Mouse (Mus musculus): ENCODE data around the gene Prkch. TPM values are rescaled to one million over a fixed set of nuclear protein-coding genes. Genes with fewer than 3 reads are reported as not detected.

The Prkch gene
- total and polyA plus RNA-seq, 3 experiments, result 0.33 TPM; not detected in 2

DNA sequence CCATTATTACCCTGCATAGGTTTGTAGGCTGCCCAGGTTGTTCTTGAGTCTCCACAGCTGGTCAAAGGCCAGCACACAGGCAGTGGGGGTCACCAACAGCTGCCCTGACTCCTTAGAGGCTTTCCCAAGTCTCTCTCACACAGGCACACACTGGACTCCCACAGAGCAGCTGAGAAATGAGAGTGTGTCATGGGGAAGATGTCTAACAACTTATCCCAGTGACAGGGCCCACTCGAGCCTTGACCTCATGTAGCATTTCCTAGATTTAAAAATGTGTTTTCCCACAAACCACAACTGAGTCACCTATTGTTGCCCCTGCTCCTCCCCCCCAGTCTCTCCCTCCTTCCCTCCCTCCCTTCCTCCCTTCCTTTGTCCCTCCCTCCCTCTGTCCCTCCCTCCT lies 234.2 kb downstream of the Prkch start:
- Histone ChIP-seq H3K9me3 (replicated peaks) (no peaks in the 10 kb centered on the region), H3K27me3 (ENCODE audit: insufficient read depth, low read length) (no peaks in the 10 kb centered on the region; the same call in 1 of the 2 replicates), H3K4me3 (ENCODE audit: low read depth, low read length) (no peak overlapping the region), H3K4me1 (ENCODE audit: insufficient read depth, low read depth, low read length) (no peaks in the 10 kb centered on the region), H3K36me3 (replicated peaks) (no peaks in the 10 kb centered on the region)
- ATAC-seq (ENCODE audit: extremely low read depth, insufficient number of reproducible peaks, low FRiP score, poor library complexity, severe bottlenecking), result no peak
- no peak for DNase-seq (ENCODE audit: low spot score)
- TF ChIP-seq CTCF (IDR thresholded peaks at IDR 0.05; ENCODE audit: low read depth, low read length) (no peak), GATA2 (IDR thresholded peaks at IDR 0.05; ENCODE audit: borderline replicate concordance, low read depth, low read length) (no peak), POLR2AphosphoS5 (IDR thresholded peaks at IDR 0.05; ENCODE audit: insufficient replicate concordance, low read depth, low read length) (no peak), TAL1 (conservative IDR thresholded peaks at IDR 0.05; ENCODE audit: low read depth, low read length) (no peak), GATA1 (IDR thresholded peaks at IDR 0.05; ENCODE audit: borderline replicate concordance, low read length) (no peak)

DNA sequence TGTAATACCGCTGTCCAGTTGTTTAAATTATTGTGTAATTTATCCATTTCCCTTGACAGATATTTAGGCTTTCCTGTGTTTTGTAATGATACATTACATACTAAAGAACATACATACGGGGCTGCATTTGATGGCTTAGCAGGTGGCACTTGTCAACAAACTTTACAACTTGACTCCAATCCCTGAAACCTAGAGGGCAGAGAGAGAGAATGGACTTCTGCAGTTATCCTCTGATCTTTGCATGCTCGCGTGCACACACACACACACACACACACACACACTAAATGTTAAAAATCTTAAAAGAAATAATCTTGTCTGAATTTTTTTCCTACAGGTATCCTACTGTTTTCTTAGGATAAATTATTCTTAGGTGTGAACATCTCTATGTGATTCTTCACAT lies 236.6 kb downstream of the Prkch start:
- no peak for ATAC-seq (ENCODE audit: extremely low read depth, insufficient number of reproducible peaks, low FRiP score, poor library complexity, severe bottlenecking)
- no peaks in the 10 kb centered on the region for H3K4me1 ChIP-seq (ENCODE audit: insufficient read depth, low read depth, low read length)
- no peaks in the 10 kb centered on the region for H3K27me3 ChIP-seq (ENCODE audit: insufficient read depth, low read length)
- H3K4me3 ChIP-seq (ENCODE audit: low read depth, low read length), result no peak overlapping the region
- no peak for DNase-seq (ENCODE audit: low spot score)
- no peaks in the 10 kb centered on the region for H3K9me3 ChIP-seq (replicated peaks)
- no peaks in the 10 kb centered on the region for H3K36me3 ChIP-seq (replicated peaks)
- TF ChIP-seq TAL1 (conservative IDR thresholded peaks at IDR 0.05; ENCODE audit: low read depth, low read length) (no peak), GATA2 (IDR thresholded peaks at IDR 0.05; ENCODE audit: borderline replicate concordance, low read depth, low read length) (no peak), POLR2AphosphoS5 (IDR thresholded peaks at IDR 0.05; ENCODE audit: insufficient replicate concordance, low read depth, low read length) (no peak), CTCF (IDR thresholded peaks at IDR 0.05; ENCODE audit: low read depth, low read length) (no peak), GATA1 (IDR thresholded peaks at IDR 0.05; ENCODE audit: borderline replicate concordance, low read length) (no peak)

DNA sequence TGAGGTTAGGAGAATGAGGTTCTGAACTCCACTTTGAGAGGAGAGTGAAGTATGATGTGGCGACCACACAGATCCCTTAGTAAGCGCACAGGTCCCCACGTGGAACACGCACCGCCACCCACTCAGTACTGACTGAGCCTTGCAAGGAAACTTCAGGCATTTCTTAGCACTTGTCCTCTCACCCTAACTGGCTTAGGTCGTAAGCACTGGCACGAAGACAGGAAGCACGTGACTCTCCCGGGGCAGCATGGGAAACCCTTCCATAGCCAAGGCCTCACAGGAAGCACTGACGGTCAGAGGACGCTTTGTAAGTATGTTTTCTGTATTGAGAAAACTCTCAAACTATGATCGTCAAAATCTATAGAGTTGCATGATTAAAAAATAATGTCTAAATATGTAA lies 237.7 kb downstream of the Prkch start:
- H3K36me3 ChIP-seq (replicated peaks), result no peaks in the 10 kb centered on the region
- no peaks in the 10 kb centered on the region for H3K4me1 ChIP-seq (ENCODE audit: insufficient read depth, low read depth, low read length)
- DNase-seq (ENCODE audit: low spot score), result no peak
- ATAC-seq (ENCODE audit: extremely low read depth, insufficient number of reproducible peaks, low FRiP score, poor library complexity, severe bottlenecking), result no peak
- no peak overlapping the region for H3K4me3 ChIP-seq (ENCODE audit: low read depth, low read length)
- no peaks in the 10 kb centered on the region for H3K27me3 ChIP-seq (ENCODE audit: insufficient read depth, low read length)
- H3K9me3 ChIP-seq (replicated peaks), result no peaks in the 10 kb centered on the region
- no peak for TF ChIP-seq POLR2AphosphoS5 (IDR thresholded peaks at IDR 0.05; ENCODE audit: insufficient replicate concordance, low read depth, low read length)
- TF ChIP-seq GATA1 (IDR thresholded peaks at IDR 0.05; ENCODE audit: borderline replicate concordance, low read length), result no peak
- no peak for TF ChIP-seq TAL1 (conservative IDR thresholded peaks at IDR 0.05; ENCODE audit: low read depth, low read length)
- no peak for TF ChIP-seq CTCF (IDR thresholded peaks at IDR 0.05; ENCODE audit: low read depth, low read length)
- TF ChIP-seq GATA2 (IDR thresholded peaks at IDR 0.05; ENCODE audit: borderline replicate concordance, low read depth, low read length), result no peak

DNA sequence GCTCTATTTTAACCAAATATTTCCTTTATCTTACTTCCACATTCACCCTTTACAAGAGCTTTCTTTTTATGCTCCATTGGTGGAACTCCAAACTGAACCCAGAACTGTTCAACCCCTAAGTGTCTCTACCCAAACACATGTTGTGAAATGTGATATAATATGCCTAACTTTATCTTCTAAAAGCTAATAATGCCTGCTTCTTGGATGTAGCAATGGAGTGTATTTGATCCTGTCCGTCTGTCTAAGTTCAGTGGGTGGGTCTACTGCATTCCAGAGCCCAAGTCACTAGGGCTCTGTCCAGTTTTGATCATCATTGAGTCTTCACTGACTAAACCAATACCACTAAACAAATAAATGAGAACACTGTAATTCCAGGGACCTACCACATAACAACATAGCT lies 240.2 kb downstream of the Prkch start:
- Histone ChIP-seq H3K4me3 (ENCODE audit: low read depth, low read length) (no peak overlapping the region), H3K4me1 (ENCODE audit: insufficient read depth, low read depth, low read length) (no peaks in the 10 kb centered on the region), H3K27me3 (ENCODE audit: insufficient read depth, low read length) (no peaks in the 10 kb centered on the region), H3K9me3 (replicated peaks) (no peaks in the 10 kb centered on the region), H3K36me3 (replicated peaks) (no peaks in the 10 kb centered on the region)
- TF ChIP-seq POLR2AphosphoS5 (IDR thresholded peaks at IDR 0.05; ENCODE audit: insufficient replicate concordance, low read depth, low read length), result no peak
- no peak for TF ChIP-seq TAL1 (conservative IDR thresholded peaks at IDR 0.05; ENCODE audit: low read depth, low read length)
- no peak for TF ChIP-seq GATA2 (IDR thresholded peaks at IDR 0.05; ENCODE audit: borderline replicate concordance, low read depth, low read length)
- TF ChIP-seq GATA1 (IDR thresholded peaks at IDR 0.05; ENCODE audit: borderline replicate concordance, low read length), result no peak
- no peak for TF ChIP-seq CTCF (IDR thresholded peaks at IDR 0.05; ENCODE audit: low read depth, low read length)
- DNase-seq (ENCODE audit: low spot score) (no peak), ATAC-seq (ENCODE audit: extremely low read depth, insufficient number of reproducible peaks, low FRiP score, poor library complexity, severe bottlenecking) (no peak)

Other genes with a start within 250 kb of the Prkch start
- not detected in 2 replicates for gene Tmem30b, start 38.4 kb upstream of the Prkch start, total RNA-seq (2014; fragmentation: Nextera tagmentation)
- 0.22 TPM in 1 of 2 replicates, not detected in the other for gene Tmem30b, start 38.4 kb upstream of the Prkch start, total RNA-seq (2017)
- not detected in 2 replicates for gene Tmem30b, start 38.4 kb upstream of the Prkch start, polyA plus RNA-seq (2012)